In the genomic region with DNA sequence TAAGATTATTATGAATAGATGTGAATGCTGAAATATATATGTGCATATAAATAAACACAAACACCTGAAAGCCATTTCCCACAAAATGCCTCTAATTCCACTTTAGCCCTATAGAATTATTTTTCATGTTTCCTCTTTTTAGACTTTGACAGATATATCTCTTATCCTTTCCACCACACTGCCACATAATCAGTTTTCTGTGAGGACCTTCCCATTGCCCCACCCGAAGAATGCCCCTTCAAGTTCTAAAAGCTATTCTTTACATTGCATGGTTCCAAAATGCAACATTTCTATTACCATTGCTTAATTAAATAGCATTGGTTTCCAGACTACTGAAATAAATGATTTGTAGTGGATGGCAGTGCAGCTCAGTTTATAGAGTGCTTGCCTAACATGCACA, we compare ENCODE assay signal across 23 mouse cellular contexts. TPM values are rescaled to one million over a fixed set of nuclear protein-coding genes. Genes with fewer than 3 reads are reported as not detected.
DNase-seq lines count a peak whose midpoint lies in the region; ATAC-seq and TF ChIP-seq lines count a peak whose summit lies in the region.
"Had no signal": no experiment of that assay in that cellular context is flagged by ENCODE, and none has a peak within 500 bp of the region (broad histone marks: within the 10 kb centered on the region; RNA-seq: fewer than 3 reads in every experiment).

No protein-coding gene starts in this region.

- no peak for ATAC-seq in liver, embryonic 12.5 days
- ATAC-seq in liver, embryonic 14.5 days (ENCODE audit: insufficient read depth): no peak
- ATAC-seq: CD4-positive, CD25-positive, alpha-beta regulatory T cell, adult 4 months; forebrain, embryonic 13.5 days; forebrain, embryonic 15.5 days; forebrain, postnatal 0 days had no signal

- TF ChIP-seq EP300 in liver, embryonic 14.5 days (IDR thresholded peaks at IDR 0.05; ENCODE audit: low read depth): no peak

- no peaks in the 10 kb centered on the region for H3K27me3 ChIP-seq in liver, embryonic 12.5 days (replicated peaks)
- H3K27me3 ChIP-seq in liver, embryonic 14.5 days (ENCODE audit: control insufficient read depth, insufficient read depth, low read length): no peaks in the 10 kb centered on the region
- H3K27me3 ChIP-seq: CH12.LX; embryonic facial prominence, embryonic 12.5 days; forebrain, embryonic 13.5 days; forebrain, embryonic 15.5 days had no signal

- no peak overlapping the region for H3K9ac ChIP-seq in liver, embryonic 12.5 days
- no peak overlapping the region for H3K9ac ChIP-seq in liver, embryonic 14.5 days (replicated peaks)
- H3K9ac ChIP-seq: embryonic facial prominence, embryonic 12.5 days; forebrain, embryonic 13.5 days; forebrain, embryonic 15.5 days; forebrain, postnatal 0 days had no signal

- H3K4me1 ChIP-seq in liver, embryonic 12.5 days: peaks cover 77% of the 10 kb centered on the region
- peaks cover 29 to 32% of the 10 kb centered on the region in 2 experiments for H3K4me1 ChIP-seq in liver, embryonic 14.5 days (replicated peaks; ENCODE audit: control insufficient read depth in 2 of 2, insufficient read depth in 2 of 2, low read length in 1 of 2)

- WGBS in liver, embryonic 12.5 days (ENCODE audit: insufficient replicate concordance): 17% methylated on average over 1 of the region's 1 CpGs
- 18% methylated on average over 1 of the region's 1 CpGs for WGBS in liver, embryonic 14.5 days (ENCODE audit: insufficient replicate concordance)

- no peaks in the 10 kb centered on the region for H3K9me3 ChIP-seq in liver, embryonic 12.5 days (replicated peaks)
- H3K9me3 ChIP-seq in liver, embryonic 14.5 days (ENCODE audit: control insufficient read depth, low read length): no peaks in the 10 kb centered on the region
- H3K9me3 ChIP-seq: embryonic facial prominence, embryonic 10.5 days; embryonic facial prominence, embryonic 12.5 days; forebrain, embryonic 13.5 days; forebrain, embryonic 15.5 days; G1E had no signal

- H3K27ac ChIP-seq in layer of hippocampus, adult 2 months: peak overlapping the region; percentile 70
- H3K27ac ChIP-seq in liver, embryonic 12.5 days: no peak overlapping the region
- no peak overlapping the region for H3K27ac ChIP-seq in liver, embryonic 14.5 days
- H3K27ac ChIP-seq: embryonic facial prominence, embryonic 10.5 days; embryonic facial prominence, embryonic 12.5 days; forebrain, embryonic 13.5 days; forebrain, embryonic 15.5 days had no signal

- H3K4me3 ChIP-seq in layer of hippocampus, adult 2 months: no peak overlapping the region
- no peak overlapping the region for H3K4me3 ChIP-seq in liver, embryonic 12.5 days
- no peak overlapping the region for H3K4me3 ChIP-seq in liver, embryonic 14.5 days (ENCODE audit: insufficient read depth in 1 of 2, low read depth in 2 of 2, low read length in 2 of 2)
- H3K4me3 ChIP-seq: embryonic facial prominence, embryonic 10.5 days; embryonic facial prominence, embryonic 12.5 days; forebrain, embryonic 13.5 days; forebrain, embryonic 15.5 days had no signal

- no peak for TF ChIP-seq CTCF in layer of hippocampus, adult 2 months (conservative IDR thresholded peaks at IDR 0.05)
- no peak for TF ChIP-seq CTCF in liver, embryonic 14.5 days (IDR thresholded peaks at IDR 0.05; ENCODE audit: low read depth)

- H3K4me2 ChIP-seq in liver, embryonic 12.5 days: 0 out of 2 replicates have a peak overlapping the region, but pooled peaks have one; percentile 24
- H3K4me2 ChIP-seq in liver, embryonic 14.5 days (ENCODE audit: low read depth): peak overlapping the region; percentile 28
- H3K4me2 ChIP-seq: embryonic facial prominence, embryonic 12.5 days; forebrain, embryonic 13.5 days; forebrain, embryonic 15.5 days had no signal

- no peak for DNase-seq in layer of hippocampus, adult 2 months (ENCODE audit: low spot score in 2 of 2)
- no peak for DNase-seq in layer of hippocampus, adult 8-10 months (ENCODE audit: low spot score in 2 of 2)
- DNase-seq in liver: no peak
- DNase-seq in liver, embryonic 14.5 days (ENCODE audit: low read depth in 3 of 3, low spot score in 3 of 3): no peak
- no peak for DNase-seq in adrenal gland, adult (ENCODE audit: inconsistent age in 2 of 2, low spot score in 1 of 2)
- DNase-seq: adrenal gland, adult 8-10 months; adrenal gland, postnatal 14 days; adrenal gland, postnatal 36 days; B cell, adult 2 months; cerebellum, adult 11-12 months; cerebellum, adult 2 months; cerebellum, adult 9-10 months; cerebellum, postnatal 10 days; cerebellum, postnatal 25 days; forebrain, postnatal 0 days had no signal

- peaks cover 12% of the 10 kb centered on the region; the same call in 1 of the 2 replicates for H3K36me3 ChIP-seq in liver, embryonic 12.5 days
- H3K36me3 ChIP-seq in liver, embryonic 14.5 days (replicated peaks; ENCODE audit: control insufficient read depth, insufficient read depth, low read depth): no peaks in the 10 kb centered on the region
- H3K36me3 ChIP-seq: forebrain, embryonic 15.5 days had no signal

RNA-seq across cellular contexts. Expression of a gene that starts 16.4 kb away (rescaled TPM):
- 100 to 1,000 TPM; 326 to 341 TPM for total RNA-seq in layer of hippocampus, adult 2 months (2021)
- total RNA-seq in layer of hippocampus, adult 8-10 months (2022): 100 to 1,000 TPM; 306 to 318 (median 311) TPM
- polyA plus RNA-seq in liver, embryonic 12.5 days (2016; fragmentation: Nextera tagmentation; extraction: Ambion mirVana): 51.3 and 57.7 TPM in 2 replicates
- 14.6 and 19.3 TPM in 2 replicates for polyA plus RNA-seq in liver, embryonic 14.5 days (2012; rRNA removed)
- 29.6 and 33.6 TPM in 2 replicates for polyA plus RNA-seq in liver, embryonic 14.5 days (2014; fragmentation: Nextera tagmentation; extraction: Ambion mirVana)

RNA-seq across cellular contexts. Expression of a gene that starts 41.9 kb away (rescaled TPM):
- total RNA-seq in layer of hippocampus, adult 2 months (2021): 10 to 100 TPM; 23.0 to 27.3 TPM
- total RNA-seq in layer of hippocampus, adult 8-10 months (2022): 10 to 100 TPM; 25.2 to 29.4 (median 27.8) TPM
- polyA plus RNA-seq in liver, embryonic 12.5 days (2016; fragmentation: Nextera tagmentation; extraction: Ambion mirVana): 5.2 and 5.7 TPM in 2 replicates
- 5.6 and 6.7 TPM in 2 replicates for polyA plus RNA-seq in liver, embryonic 14.5 days (2012; rRNA removed)
- 2.1 and 3.3 TPM in 2 replicates for polyA plus RNA-seq in liver, embryonic 14.5 days (2014; fragmentation: Nextera tagmentation; extraction: Ambion mirVana)

RNA-seq across cellular contexts. Expression of a gene that starts 42.3 kb away (rescaled TPM):
- total RNA-seq in layer of hippocampus, adult 2 months (2021): 100 to 1,000 TPM in 1 of 2 experiments, 10 to 100 TPM in 1; 91.3 to 104 TPM
- total RNA-seq in layer of hippocampus, adult 8-10 months (2022): 100 to 1,000 TPM in 1 of 4 experiments, 10 to 100 TPM in 3; 82.1 to 115 (median 87.7) TPM
- polyA plus RNA-seq in liver, embryonic 12.5 days (2016; fragmentation: Nextera tagmentation; extraction: Ambion mirVana): 54.9 and 64.5 TPM in 2 replicates
- polyA plus RNA-seq in liver, embryonic 14.5 days (2012; rRNA removed): 34.1 and 38.3 TPM in 2 replicates
- 26.8 and 31.3 TPM in 2 replicates for polyA plus RNA-seq in liver, embryonic 14.5 days (2014; fragmentation: Nextera tagmentation; extraction: Ambion mirVana)
